Mouse (Mus musculus): ENCODE data around the gene Fhad1. TPM values are rescaled to one million over a fixed set of nuclear protein-coding genes. Genes with fewer than 3 reads are reported as not detected.

Gene Fhad1
- total and polyA plus RNA-seq, 3 experiments, result 4.8 to 8.6 (median 5.5) TPM

DNA sequence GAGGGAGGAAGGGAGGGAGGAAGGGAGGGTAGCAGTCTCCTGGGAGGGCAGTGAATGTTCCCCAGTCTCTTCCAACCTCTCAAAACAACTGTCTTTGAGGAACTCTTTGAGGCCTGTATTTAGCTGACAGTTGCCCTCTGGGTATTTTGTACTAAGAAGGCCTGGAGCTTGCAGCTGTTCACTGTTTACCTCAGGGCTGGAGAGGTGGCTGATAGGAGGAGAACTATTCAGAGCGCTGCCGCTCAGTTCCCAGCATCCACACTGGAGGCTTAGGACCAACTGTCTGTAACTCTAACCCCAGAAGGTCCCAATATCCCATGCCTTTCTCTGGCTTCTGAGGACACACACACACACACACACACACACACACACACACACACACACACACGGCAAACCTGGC, 117.0 kb downstream of the Fhad1 start:
- Histone ChIP-seq H3K27ac (ENCODE audit: insufficient read depth, low read depth) (no peak overlapping the region), H3K36me3 (replicated peaks in 1 of 2; ENCODE audit: control insufficient read depth in 1 of 2, insufficient read depth in 1 of 2, low read length in 1 of 2) (no peaks in the 10 kb centered on the region), H3K27me3 (replicated peaks) (no peaks in the 10 kb centered on the region), H3K4me1 (ENCODE audit: control insufficient read depth in 1 of 2, insufficient read depth in 2 of 2) (peaks cover 0 to 8% of the 10 kb centered on the region in 2 experiments; a peak in 1 of 4 replicates), H3K79me2 (replicated peaks; ENCODE audit: control insufficient read depth, extremely low read depth, insufficient read depth, poor library complexity, severe bottlenecking) (no peaks in the 10 kb centered on the region), H3K4me2 (ENCODE audit: insufficient read depth, low read depth, poor library complexity, severe bottlenecking) (no peak overlapping the region), H3K9ac (ENCODE audit: insufficient read depth, low read depth) (no peak overlapping the region), H3K9me3 (replicated peaks; ENCODE audit: low read length) (no peaks in the 10 kb centered on the region), H3K4me3 (replicated peaks in 1 of 3; ENCODE audit: low read depth in 2 of 3, low read length in 2 of 3, poor library complexity in 1 of 3) (no peak overlapping the region)
- no peak for DNase-seq (ENCODE audit: extremely low read depth)
- dilution Hi-C loops (cut with MboI; ENCODE audit: extremely low pct_ligation_motif_present, extremely low pct_unique_long_range_greater_than_20kb, low sequenced_read_pairs) (no loop called here), in situ Hi-C loops (cut with MboI; ENCODE audit: low pct_ligation_motif_present, low pct_unique_long_range_greater_than_20kb, low sequenced_read_pairs) (no loop called here)
- no peak for TF ChIP-seq GABPA (IDR thresholded peaks at IDR 0.05; ENCODE audit: insufficient replicate concordance, low read depth, low read length)
- no peak for TF ChIP-seq CHD2 (IDR thresholded peaks at IDR 0.05; ENCODE audit: low read length)
- no peak for TF ChIP-seq ELF1 (IDR thresholded peaks at IDR 0.05; ENCODE audit: low read depth, low read length)

DNA sequence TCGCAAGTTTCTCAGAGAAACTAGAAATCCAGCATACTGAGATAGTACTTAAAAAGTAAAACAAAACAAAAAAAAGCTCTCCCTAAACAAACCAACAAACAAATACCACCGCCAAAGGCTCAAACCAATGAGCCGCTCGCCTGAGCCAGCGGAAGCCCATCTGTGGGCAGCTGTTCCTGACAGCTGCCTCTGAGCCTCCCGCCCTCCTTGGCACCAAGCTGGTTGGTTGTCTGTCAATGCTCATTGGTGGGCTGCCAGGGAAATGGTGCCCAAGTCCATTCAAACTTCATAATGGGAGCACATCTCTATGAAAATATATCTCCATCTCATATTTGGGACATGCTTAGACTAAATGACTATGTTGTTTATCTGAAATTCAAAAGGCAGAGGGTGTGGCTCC, 117.7 kb downstream of the Fhad1 start:
- Histone ChIP-seq H3K9me3 (replicated peaks; ENCODE audit: low read length) (no peaks in the 10 kb centered on the region), H3K9ac (ENCODE audit: insufficient read depth, low read depth) (no peak overlapping the region), H3K4me1 (ENCODE audit: control insufficient read depth in 1 of 2, insufficient read depth in 2 of 2) (peaks cover 0 to 8% of the 10 kb centered on the region in 2 experiments; a peak in 1 of 4 replicates), H3K27me3 (replicated peaks) (no peaks in the 10 kb centered on the region), H3K27ac (ENCODE audit: insufficient read depth, low read depth) (no peak overlapping the region), H3K4me2 (ENCODE audit: insufficient read depth, low read depth, poor library complexity, severe bottlenecking) (no peak overlapping the region), H3K79me2 (replicated peaks; ENCODE audit: control insufficient read depth, extremely low read depth, insufficient read depth, poor library complexity, severe bottlenecking) (no peaks in the 10 kb centered on the region), H3K36me3 (replicated peaks in 1 of 2; ENCODE audit: control insufficient read depth in 1 of 2, insufficient read depth in 1 of 2, low read length in 1 of 2) (no peaks in the 10 kb centered on the region), H3K4me3 (replicated peaks in 1 of 3; ENCODE audit: low read depth in 2 of 3, low read length in 2 of 3, poor library complexity in 1 of 3) (no peak overlapping the region)
- dilution Hi-C loops (cut with MboI; ENCODE audit: extremely low pct_ligation_motif_present, extremely low pct_unique_long_range_greater_than_20kb, low sequenced_read_pairs), result no loop called here
- TF ChIP-seq IRF4 (IDR thresholded peaks at IDR 0.05; ENCODE audit: low read depth, low read length), result no peak
- no peak for TF ChIP-seq PAX5 (IDR thresholded peaks at IDR 0.05; ENCODE audit: low read length)
- TF ChIP-seq POLR2AphosphoS2 (IDR thresholded peaks at IDR 0.05; ENCODE audit: low read depth, low read length), result no peak
- TF ChIP-seq TBP (conservative IDR thresholded peaks at IDR 0.05; ENCODE audit: low read depth, low read length), result no peak
- TF ChIP-seq RCOR1 (conservative IDR thresholded peaks at IDR 0.05; ENCODE audit: low read depth, low read length), result no peak
- no peak for TF ChIP-seq BHLHE40 (IDR thresholded peaks at IDR 0.05; ENCODE audit: low read depth, low read length)
- no peak for TF ChIP-seq HCFC1 (IDR thresholded peaks at IDR 0.05; ENCODE audit: low read depth, low read length)
- TF ChIP-seq MAX (IDR thresholded peaks at IDR 0.05; ENCODE audit: low read length), result no peak
- TF ChIP-seq JUN (IDR thresholded peaks at IDR 0.05; ENCODE audit: insufficient read depth, low read depth, low read length), result no peak
- in situ Hi-C loops (cut with MboI; ENCODE audit: low pct_ligation_motif_present, low pct_unique_long_range_greater_than_20kb, low sequenced_read_pairs), result no loop called here
- no peak for DNase-seq (ENCODE audit: extremely low read depth)

DNA sequence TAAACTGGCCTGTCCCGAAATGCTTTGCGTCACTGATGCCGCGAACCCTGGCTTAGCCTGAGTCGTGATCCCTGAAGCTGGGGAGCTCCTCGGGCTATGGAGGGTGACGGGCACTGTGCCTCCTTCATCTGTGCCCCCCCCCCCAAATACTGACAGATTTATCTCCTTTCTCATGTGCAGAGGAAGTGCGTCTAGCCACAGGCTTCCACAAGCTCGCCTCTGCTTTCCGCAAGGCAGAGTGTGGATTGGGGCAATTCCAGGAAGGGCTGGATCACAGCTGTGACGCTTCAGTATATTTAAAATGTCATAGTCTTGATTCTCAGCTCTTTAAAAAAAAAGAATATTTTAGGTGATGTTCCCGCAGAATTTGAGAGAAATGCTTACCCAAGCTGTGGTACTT, 119.1 kb downstream of the Fhad1 start:
- DNase-seq (ENCODE audit: extremely low read depth), result no peak
- Histone ChIP-seq H3K4me1 (ENCODE audit: control insufficient read depth in 1 of 2, insufficient read depth in 2 of 2) (peaks cover 0 to 8% of the 10 kb centered on the region in 2 experiments; a peak in 1 of 4 replicates), H3K27ac (ENCODE audit: insufficient read depth, low read depth) (no peak overlapping the region), H3K4me2 (ENCODE audit: insufficient read depth, low read depth, poor library complexity, severe bottlenecking) (no peak overlapping the region), H3K4me3 (replicated peaks in 1 of 3; ENCODE audit: low read depth in 2 of 3, low read length in 2 of 3, poor library complexity in 1 of 3) (no peak overlapping the region), H3K9ac (ENCODE audit: insufficient read depth, low read depth) (no peak overlapping the region), H3K36me3 (replicated peaks in 1 of 2; ENCODE audit: control insufficient read depth in 1 of 2, insufficient read depth in 1 of 2, low read length in 1 of 2) (no peaks in the 10 kb centered on the region), H3K27me3 (replicated peaks) (no peaks in the 10 kb centered on the region), H3K79me2 (replicated peaks; ENCODE audit: control insufficient read depth, extremely low read depth, insufficient read depth, poor library complexity, severe bottlenecking) (no peaks in the 10 kb centered on the region), H3K9me3 (replicated peaks; ENCODE audit: low read length) (no peaks in the 10 kb centered on the region)
- dilution Hi-C loops (cut with MboI; ENCODE audit: extremely low pct_ligation_motif_present, extremely low pct_unique_long_range_greater_than_20kb, low sequenced_read_pairs) (no loop called here), in situ Hi-C loops (cut with MboI; ENCODE audit: low pct_ligation_motif_present, low pct_unique_long_range_greater_than_20kb, low sequenced_read_pairs) (no loop called here)
- no peak for TF ChIP-seq CHD2 (IDR thresholded peaks at IDR 0.05; ENCODE audit: low read length)
- TF ChIP-seq USF2 (conservative IDR thresholded peaks at IDR 0.05; ENCODE audit: low read depth, low read length), result no peak
- TF ChIP-seq HCFC1 (IDR thresholded peaks at IDR 0.05; ENCODE audit: low read depth, low read length), result no peak
- TF ChIP-seq RAD21 (IDR thresholded peaks at IDR 0.05; ENCODE audit: low read depth, low read length), result no peak
- TF ChIP-seq MYC (IDR thresholded peaks at IDR 0.05; ENCODE audit: low read depth, low read length), result no peak
